Mouse (Mus musculus) lung, embryonic 16.5 days (tissue): ENCODE data around the gene Nbeal2. TPM values are rescaled to one million over a fixed set of nuclear protein-coding genes. Genes with fewer than 3 reads are reported as not detected.

Experiments used
- ATAC-seq: fragments of 200-750 bp; cut with Nextera tagmentation; 2 replicates; pipeline ENCODE4 v1.8.0; 2017; ENCODE audit warnings: low read depth, mild to moderate bottlenecking, moderate library complexity
- H3K27ac ChIP-seq: fragments of 300-500 bp; sonication (generic); 2 replicates; pipeline ENCODE4 v1.5.1; 2014; ENCODE audit warnings: mild to moderate bottlenecking, control low read depth, low read length
- H3K27me3 ChIP-seq: fragments of 300-500 bp; sonication (generic); 2 replicates; pipeline ENCODE4 v1.6.1; 2014; ENCODE audit warnings: low read depth, low read length, mixed read lengths; ENCODE audit not compliant: control insufficient read depth, insufficient read depth
- H3K36me3 ChIP-seq: fragments of 300-500 bp; sonication (generic); 2 replicates; pipeline ENCODE4 v1.6.1; 2014; ENCODE audit warnings: low read length; ENCODE audit not compliant: control insufficient read depth, insufficient read depth
- H3K4me1 ChIP-seq: fragments of 300-500 bp; sonication (generic); replicated peaks from 2 replicates; pipeline ENCODE4 v1.6.1; 2014; ENCODE audit warnings: low read length, mixed read lengths; ENCODE audit not compliant: control insufficient read depth, insufficient read depth
- H3K4me2 ChIP-seq: fragments of 300-500 bp; sonication (generic); 2 replicates; pipeline ENCODE4 v1.6.1; 2014; ENCODE audit warnings: low read depth, low read length, control low read depth
- H3K4me3 ChIP-seq: fragments of 300-500 bp; sonication (generic); 2 replicates; pipeline ENCODE4 v1.5.1; 2014; ENCODE audit warnings: mild to moderate bottlenecking, low read length, control low read depth
- H3K9ac ChIP-seq: fragments of 300-500 bp; sonication (generic); 2 replicates; pipeline ENCODE4 v1.6.1; 2014; ENCODE audit warnings: low read length, control low read depth
- H3K9me3 ChIP-seq: fragments of 300-500 bp; sonication (generic); 2 replicates; pipeline ENCODE4 v1.6.1; 2016; ENCODE audit warnings: low read length; ENCODE audit not compliant: control insufficient read depth
- WGBS: fragments of 180-500 bp; shearing (Covaris S2); extraction: QIAGEN DNeasy Blood & Tissue Kit; methylation state at CpG from one replicate; pipeline ENCODE4 v1.1.7; 2014; 5-methylcytosine and 5-hydroxymethylcytosine counted together
- polyA plus RNA-seq: library from polyadenylated mRNA; unstranded; fragments of >200 nt; fragmentation: Nextera tagmentation; extraction: Ambion mirVana; gene quantifications from 2 replicates; pipeline ENCODE4 v1.2.1, GENCODE M21; 2015

Nbeal2 gene
- polyA plus RNA-seq, 1 experiment from 2014 or later, result 5.0 TPM

DNA sequence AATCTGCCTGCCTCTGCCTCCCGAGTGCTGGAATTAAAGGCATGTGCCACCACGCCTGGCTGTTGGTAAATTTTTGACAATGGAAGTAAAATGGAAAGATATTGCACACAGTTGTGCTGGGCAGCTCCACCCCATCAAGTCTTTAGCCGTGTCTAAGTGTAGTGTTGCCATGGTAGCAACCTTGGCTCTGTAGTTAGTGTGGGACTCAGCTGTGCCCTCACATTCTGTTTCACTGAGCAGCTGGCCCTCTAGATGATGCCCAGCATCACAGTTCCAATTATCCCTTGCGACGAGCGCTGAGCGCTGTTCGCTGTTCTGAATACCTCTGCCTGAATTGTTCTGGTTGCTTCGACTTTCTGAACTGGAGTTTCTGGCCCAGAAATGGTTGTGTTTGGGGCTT, 27.9 kb upstream of the Nbeal2 start:
- H3K27me3 ChIP-seq, result no peaks in the 10 kb centered on the region
- H3K4me2 ChIP-seq, result no peak overlapping the region
- no peaks in the 10 kb centered on the region for H3K36me3 ChIP-seq
- H3K27ac ChIP-seq, result no peak overlapping the region; the same call in none of the 2 replicates
- WGBS, result 76% methylated on average over 9 of the region's 9 CpGs
- peaks cover 44% of the 10 kb centered on the region for H3K4me1 ChIP-seq
- no peaks in the 10 kb centered on the region for H3K9me3 ChIP-seq
- H3K4me3 ChIP-seq, result no peak overlapping the region
- no peak overlapping the region for H3K9ac ChIP-seq
- ATAC-seq, result no peak

DNA sequence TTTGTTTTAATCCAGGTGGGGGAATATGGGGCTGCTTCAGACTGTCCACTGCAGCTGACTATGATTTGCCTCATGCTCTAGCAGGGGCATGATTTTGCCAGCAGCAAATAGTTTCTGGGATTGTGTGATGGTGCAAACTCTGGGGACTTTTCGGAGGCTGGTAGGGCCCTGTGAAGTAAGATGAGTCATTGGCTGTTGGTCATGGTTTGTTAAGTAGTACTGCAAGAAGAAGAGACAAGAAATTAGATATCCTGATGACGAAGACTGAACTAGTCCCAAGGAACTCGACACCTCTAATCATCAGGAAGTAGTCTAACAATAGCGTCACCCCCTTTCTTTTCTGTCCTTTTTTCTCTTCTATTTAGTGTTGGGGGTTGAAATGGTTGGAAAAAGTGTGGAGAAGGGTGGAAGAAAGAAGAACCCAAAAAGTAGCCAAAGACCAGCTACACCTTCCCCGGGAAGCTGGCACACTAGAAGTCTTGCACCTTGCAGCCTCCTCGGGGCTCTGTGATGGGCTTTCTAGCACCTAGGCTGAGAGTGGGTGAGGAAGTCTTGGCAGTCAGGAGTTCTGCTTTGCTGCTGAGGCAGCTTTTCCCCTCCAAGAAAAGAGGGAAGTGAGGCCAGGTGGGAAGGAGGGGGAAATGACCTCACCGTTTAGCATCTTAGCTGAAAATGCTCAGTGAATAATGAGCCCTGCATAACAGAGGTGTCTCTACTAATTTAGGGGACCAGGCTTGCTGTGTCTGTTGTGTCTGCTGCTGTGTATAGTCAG, 27.0 kb upstream of the Nbeal2 start:
- ATAC-seq, result no peak
- Histone ChIP-seq H3K4me2 (no peak overlapping the region), H3K27ac (no peak overlapping the region), H3K27me3 (no peaks in the 10 kb centered on the region), H3K36me3 (no peaks in the 10 kb centered on the region), H3K4me1 (peaks cover 49% of the 10 kb centered on the region), H3K9ac (no peak overlapping the region), H3K9me3 (no peaks in the 10 kb centered on the region), H3K4me3 (no peak overlapping the region)
- WGBS, result 71% methylated on average over 7 of the region's 7 CpGs

DNA sequence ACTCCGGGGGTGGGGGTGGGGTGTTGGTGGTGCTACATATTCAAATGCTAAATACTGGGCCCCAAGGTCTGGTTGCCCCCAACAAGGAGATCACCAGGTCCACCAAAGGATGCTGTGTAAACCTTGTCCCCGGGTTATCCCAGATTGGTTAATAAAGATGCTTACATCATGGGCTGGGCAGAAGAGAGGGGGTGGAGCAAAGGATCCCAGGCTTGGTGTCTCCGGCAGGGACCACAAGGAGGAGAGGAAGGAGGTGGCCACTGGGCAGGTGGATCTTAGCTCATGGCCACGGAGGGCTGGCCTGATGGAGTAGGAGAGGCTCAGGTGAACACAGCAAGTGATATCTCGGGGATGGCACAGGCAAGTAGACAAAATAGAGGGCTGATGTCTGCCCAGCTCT, 24.9 kb upstream of the Nbeal2 start:
- Histone ChIP-seq H3K4me2 (no peak overlapping the region), H3K9me3 (no peaks in the 10 kb centered on the region), H3K36me3 (no peaks in the 10 kb centered on the region), H3K4me1 (peaks cover 37% of the 10 kb centered on the region), H3K4me3 (no peak overlapping the region), H3K27ac (no peak overlapping the region), H3K9ac (no peak overlapping the region), H3K27me3 (no peaks in the 10 kb centered on the region)
- 65% methylated on average over 5 of the region's 5 CpGs for WGBS
- no peak for ATAC-seq

DNA sequence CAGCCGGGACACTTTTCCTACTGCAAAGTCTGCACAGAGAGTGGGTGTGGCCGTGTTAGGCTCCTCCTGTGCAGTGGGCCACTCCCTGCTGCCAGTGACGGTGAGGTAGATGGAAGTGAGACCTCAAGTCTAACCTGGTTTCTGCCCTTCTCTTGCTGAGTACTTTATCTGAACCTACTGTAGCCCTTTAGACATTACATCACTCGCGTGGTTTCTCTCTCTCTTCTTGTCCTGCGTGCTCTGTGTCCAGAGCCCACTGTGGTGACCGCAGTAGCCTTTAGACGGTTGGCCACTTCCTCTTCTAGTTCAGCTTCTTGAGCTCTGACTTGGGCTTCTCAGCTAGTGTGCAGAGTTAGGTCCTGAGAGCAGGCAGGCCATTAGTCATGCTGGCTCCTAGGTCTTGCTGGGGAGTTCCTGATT, 22.5 kb upstream of the Nbeal2 start:
- no peak for ATAC-seq
- WGBS, result 83% methylated on average over 8 of the region's 8 CpGs
- H3K9ac ChIP-seq, result no peak overlapping the region

DNA sequence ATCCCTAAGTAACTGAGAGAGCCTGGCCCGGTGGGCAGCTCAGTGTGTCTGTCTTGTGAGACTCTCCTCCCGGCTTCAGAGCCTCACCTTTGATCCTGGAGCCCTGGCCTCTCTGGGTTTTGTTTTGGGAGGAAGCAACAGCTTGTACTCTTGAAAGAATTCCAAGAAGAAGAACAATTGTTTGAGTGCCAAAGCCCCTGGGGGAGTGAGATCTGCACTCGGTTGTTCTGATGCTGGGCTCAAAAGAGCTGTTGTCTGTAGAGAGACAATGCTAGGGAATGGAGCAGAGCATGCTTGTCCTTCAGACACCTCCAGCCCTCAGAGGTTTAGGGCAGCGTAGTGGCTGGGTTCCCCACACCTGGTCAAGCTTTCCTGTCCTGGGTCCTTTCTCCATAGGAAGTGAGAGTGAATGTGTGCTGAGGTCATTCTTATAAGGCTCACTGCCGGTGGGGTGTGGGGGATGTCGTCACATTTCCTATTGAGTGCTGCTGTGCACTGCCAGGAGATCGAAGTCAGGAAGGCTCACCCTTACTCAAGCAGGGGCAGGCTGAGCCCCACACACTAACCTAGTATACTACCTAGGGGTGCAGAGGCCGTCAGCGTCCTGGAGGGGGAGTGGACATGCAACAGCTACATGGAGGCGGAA, 19.3 kb upstream of the Nbeal2 start:
- WGBS, result 50% methylated on average over 10 of the region's 10 CpGs
- peak overlapping the region; percentile 32; the same call in 1 of the 2 replicates for H3K9ac ChIP-seq

More for the DNA sequence above, 22.5 kb upstream of the Nbeal2 start:
- no peak overlapping the region for H3K4me3 ChIP-seq
- H3K4me1 ChIP-seq, result peaks cover 32% of the 10 kb centered on the region
- no peaks in the 10 kb centered on the region for H3K27me3 ChIP-seq
- H3K27ac ChIP-seq, result 0 out of 2 replicates have a peak overlapping the region, but pooled peaks have one; percentile 38
- H3K36me3 ChIP-seq, result no peaks in the 10 kb centered on the region
- H3K4me2 ChIP-seq, result no peak overlapping the region
- H3K9me3 ChIP-seq, result no peaks in the 10 kb centered on the region

DNA sequence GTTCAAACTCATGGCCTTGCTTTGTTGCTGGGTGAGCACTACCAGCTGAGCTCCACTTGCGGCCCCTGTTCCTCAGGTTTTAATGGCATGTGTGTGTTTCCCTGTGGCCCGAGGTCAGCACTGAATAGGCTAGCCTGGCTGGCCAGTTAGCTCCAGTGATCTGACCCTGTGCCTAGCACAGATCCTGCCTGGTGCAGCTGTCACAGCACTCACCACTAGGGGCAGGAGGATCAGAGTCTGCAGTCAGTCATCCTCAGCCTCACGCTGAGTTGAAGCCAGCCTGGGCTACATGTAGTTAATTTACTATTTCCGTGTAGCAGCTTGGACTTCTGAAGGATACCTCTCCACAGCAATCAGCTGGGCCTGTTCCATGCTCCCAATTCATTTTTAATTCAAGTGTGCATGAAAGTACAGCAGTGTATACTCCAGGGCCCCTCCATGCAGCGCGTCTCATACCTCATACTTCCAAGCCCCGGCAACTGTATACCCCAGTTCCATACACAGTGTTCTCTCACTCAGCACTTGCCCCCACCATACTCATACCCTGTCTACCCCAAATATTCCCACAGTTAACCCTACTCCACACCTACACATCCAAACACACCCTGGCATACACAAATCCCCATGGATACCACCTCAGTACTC, 18.6 kb upstream of the Nbeal2 start:
- Histone ChIP-seq H3K4me1 (peaks cover 40% of the 10 kb centered on the region), H3K27me3 (no peaks in the 10 kb centered on the region), H3K9ac (0 out of 2 replicates have a peak overlapping the region, but pooled peaks have one; percentile 32), H3K4me3 (no peak overlapping the region), H3K27ac (peak overlapping the region; percentile 81), H3K36me3 (no peaks in the 10 kb centered on the region), H3K4me2 (peak overlapping the region; percentile 22), H3K9me3 (no peaks in the 10 kb centered on the region)
- ATAC-seq, result 0 out of 2 replicates have a peak, but pooled peaks have one; percentile 1
- 60% methylated on average over 7 of the region's 7 CpGs for WGBS

More for the DNA sequence above, 19.3 kb upstream of the Nbeal2 start:
- peak overlapping the region; percentile 81 for H3K27ac ChIP-seq
- H3K9me3 ChIP-seq, result no peaks in the 10 kb centered on the region
- peak overlapping the region; percentile 22 for H3K4me2 ChIP-seq
- H3K27me3 ChIP-seq, result no peaks in the 10 kb centered on the region
- H3K36me3 ChIP-seq, result no peaks in the 10 kb centered on the region
- H3K4me1 ChIP-seq, result peaks cover 43% of the 10 kb centered on the region
- ATAC-seq, result peak; percentile 32; the same call in 1 of the 2 replicates
- no peak overlapping the region for H3K4me3 ChIP-seq

DNA sequence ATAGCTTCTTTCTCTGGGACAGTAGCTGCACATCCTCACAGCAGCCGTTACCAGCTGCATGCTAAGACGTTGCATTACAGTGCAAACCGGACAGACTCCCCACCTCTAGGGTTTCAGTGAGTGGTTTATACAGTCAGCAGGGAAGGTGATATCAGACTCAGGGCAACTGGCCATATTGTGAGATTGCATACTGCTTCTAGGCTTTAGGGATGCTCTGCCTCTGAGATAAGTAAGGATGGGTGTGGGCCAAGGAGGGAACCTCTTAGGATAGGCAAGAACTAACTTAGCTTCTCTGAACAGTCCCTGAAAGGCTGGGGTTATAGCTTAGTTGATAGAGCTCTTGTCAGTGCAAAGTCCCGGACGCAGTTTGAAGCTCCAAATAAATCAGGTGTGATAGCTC, 15.8 kb upstream of the Nbeal2 start:
- H3K27me3 ChIP-seq, result no peaks in the 10 kb centered on the region
- no peaks in the 10 kb centered on the region for H3K36me3 ChIP-seq
- no peak overlapping the region for H3K4me3 ChIP-seq
- no peak overlapping the region for H3K27ac ChIP-seq
- peaks cover 43% of the 10 kb centered on the region for H3K4me1 ChIP-seq
- WGBS, result 81% methylated on average over 5 of the region's 5 CpGs
- no peak overlapping the region for H3K4me2 ChIP-seq
- no peak for ATAC-seq
- no peaks in the 10 kb centered on the region for H3K9me3 ChIP-seq
- no peak overlapping the region for H3K9ac ChIP-seq

DNA sequence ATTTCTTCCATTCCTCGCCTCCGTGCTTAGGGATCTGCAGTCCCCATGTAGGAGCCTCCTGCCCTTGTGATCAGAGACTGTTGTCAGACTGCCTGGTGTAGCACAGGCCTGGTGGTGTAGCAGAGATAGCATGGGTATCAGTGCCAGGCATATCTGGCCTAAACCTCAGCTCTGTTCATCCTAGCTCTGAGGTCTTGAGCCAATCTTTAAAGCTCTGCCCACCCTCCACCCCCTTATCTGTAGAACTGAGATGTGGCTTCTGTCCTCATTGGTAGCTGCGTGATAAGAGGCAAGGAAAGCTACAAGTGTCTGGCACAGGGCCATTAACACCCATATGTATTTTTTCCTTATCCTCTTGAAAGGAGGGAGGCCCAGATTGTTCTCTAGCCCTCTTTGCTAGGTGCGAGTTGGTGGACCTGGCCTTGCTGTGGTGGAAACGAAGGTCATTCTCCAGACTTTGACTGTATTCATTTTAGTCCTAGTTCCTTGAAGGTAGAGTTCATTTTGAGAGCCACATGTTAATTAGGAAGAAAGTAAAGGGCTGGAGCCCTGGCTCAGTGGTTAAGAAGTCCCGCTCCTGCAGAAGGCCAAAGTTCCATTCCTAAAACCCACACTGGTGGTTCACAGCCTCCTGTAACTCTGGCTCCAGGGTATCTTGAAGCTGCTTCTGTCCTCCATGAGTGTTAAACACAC, 14.8 kb upstream of the Nbeal2 start:
- H3K27me3 ChIP-seq, result no peaks in the 10 kb centered on the region
- peak overlapping the region; percentile 70 for H3K27ac ChIP-seq
- no peak overlapping the region for H3K4me3 ChIP-seq
- no peaks in the 10 kb centered on the region for H3K36me3 ChIP-seq
- no peaks in the 10 kb centered on the region for H3K9me3 ChIP-seq
- no peak overlapping the region for H3K9ac ChIP-seq
- peak; percentile 41; the same call in 1 of the 2 replicates for ATAC-seq
- peaks cover 46% of the 10 kb centered on the region for H3K4me1 ChIP-seq
- WGBS, result 62% methylated on average over 6 of the region's 6 CpGs
- H3K4me2 ChIP-seq, result no peak overlapping the region
